Mouse (Mus musculus): Measurements from ENCODE around the gene Zfp385b.

Zfp385b gene

DNA sequence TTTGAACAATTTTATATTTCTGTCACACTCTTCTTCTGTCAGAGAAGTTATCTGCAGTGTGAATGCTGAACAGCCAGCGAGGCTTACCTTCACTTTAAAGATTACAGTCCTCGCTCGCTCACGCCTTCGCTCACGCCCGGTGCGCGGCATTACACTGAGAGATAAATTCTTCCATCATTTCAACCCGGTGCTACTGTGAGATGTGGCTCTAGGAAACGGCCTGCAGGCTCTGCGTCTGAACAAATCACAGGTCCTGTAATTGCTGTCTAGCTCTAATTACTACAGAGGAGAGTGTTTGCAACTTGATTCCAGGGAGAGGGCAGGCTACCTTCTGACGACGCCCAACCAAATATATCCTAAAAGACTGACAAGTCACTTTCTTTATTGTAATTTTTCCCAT is 300.1 kb downstream of the Zfp385b start:
- under 1% methylated on average over 14 of the region's 14 CpGs for WGBS

DNA sequence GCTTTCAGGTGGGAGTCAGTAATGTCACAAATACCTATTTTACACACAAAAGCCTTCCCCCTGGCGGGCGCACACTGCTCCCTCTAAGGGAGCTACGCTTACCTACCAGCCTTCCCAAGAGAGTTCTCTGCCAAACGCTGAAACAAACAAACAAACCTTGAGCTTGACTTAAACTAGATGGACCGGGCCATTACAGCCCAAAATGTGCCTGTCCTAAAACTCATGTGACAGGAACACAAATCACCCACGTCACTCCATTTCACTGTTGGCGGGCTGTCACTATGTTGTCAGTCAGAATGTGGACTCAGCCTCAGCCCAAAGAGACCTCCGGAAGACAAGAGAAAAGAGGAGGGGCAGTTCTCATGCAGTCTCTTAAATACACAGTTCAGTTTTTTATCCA is 300.7 kb downstream of the Zfp385b start:
- 34% methylated on average over 8 of the region's 8 CpGs for WGBS

DNA sequence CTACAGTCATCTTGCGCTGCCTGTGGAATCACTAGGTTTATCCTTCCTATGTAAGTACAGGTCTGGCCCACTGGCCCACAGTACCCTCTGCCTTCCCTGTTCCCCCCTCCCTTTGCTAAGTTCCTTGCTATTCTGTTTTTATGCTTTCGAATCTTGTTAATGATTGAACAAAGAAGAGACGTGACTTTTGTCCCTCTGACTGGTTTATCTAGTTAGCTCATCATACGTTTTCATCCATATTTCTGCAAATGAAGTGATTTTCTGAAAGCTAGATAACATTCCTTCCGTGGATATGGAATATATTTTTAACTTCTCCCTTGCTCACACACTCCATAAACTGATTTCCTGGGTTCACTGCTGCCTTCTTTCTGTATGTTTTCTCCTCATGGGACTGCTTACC is 302.8 kb downstream of the Zfp385b start:
- WGBS, result 73% methylated on average over 5 of the region's 5 CpGs

DNA sequence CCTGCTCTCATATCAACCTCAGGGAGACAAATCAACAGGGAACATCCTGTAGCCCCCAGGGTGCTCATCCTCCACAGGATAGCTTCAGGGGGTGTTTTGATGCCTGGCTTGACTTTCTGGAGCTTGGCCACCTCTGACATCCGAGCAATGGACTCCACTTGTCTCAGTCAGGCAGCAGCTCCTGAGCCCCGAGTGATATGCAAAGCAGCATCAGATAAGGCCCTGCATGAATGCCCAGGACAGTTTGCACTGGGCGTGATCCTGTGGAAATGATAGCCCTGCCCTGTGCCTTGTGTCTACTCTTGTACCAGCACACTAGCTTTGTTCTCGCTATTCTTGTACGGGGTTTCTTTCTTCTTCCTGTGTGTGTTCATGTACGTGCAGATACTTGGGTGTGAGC is 303.8 kb downstream of the Zfp385b start:
- WGBS, result 76% methylated on average over 6 of the region's 6 CpGs

DNA sequence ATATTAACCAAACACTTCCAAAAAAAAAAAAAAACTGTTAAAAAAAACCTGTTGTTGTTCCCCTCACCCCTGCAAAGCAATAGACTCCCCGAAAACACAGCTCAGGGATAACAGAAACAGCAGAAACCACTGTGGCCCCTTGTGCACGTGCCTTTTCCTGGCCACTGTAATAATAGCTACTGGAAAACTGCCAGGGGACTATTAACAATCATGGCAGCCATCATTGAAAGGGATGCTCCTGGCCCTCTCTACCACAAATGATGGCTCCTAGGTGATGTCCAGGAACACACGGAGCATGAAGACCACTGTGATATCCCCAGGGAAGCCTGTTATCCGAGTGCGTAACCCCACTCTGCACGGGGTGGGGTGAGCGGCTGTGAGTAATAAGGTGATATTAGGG is 304.4 kb downstream of the Zfp385b start:
- WGBS, result 79% methylated on average over 7 of the region's 7 CpGs

DNA sequence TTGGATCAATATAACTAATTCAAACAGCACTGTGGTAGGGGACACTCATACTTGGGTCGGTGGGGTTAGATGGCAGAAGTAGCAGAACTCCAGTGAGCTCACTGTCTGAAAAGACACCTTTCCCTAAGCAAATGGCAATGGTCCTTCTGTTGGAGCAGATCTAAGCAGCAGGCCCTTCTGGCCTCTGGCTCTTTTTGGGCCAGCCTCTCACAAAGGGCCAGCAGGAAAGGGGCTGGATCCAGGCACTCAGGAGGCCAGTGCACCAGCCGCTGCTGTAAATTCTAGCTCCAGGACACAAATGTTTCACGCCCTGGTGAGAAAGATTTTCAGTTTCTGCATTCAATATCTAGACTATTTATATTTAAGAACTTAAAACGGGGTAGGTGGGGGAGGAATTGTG is 305.0 kb downstream of the Zfp385b start:
- 74% methylated on average over 4 of the region's 4 CpGs for WGBS

DNA sequence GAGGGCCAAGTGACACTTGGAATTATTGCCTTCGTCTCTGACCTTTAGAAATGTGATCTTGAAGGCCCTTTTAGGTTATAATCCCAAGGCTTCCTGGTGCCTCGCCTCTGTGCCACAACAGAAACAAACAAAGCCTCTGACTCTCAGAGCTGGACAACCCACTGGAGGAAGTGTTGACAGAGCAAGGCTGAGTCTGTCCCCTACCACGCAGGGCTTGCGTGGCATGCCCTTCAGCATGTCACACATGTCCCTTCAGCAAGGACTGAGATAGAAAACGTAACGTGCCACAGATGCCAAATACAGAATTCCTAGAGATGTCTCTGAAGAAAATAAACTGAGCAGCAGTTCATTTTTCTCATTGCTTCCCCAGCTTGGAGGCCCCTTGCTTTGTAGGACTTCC is 310.7 kb downstream of the Zfp385b start:
- WGBS, result 83% methylated on average over 6 of the region's 6 CpGs

DNA sequence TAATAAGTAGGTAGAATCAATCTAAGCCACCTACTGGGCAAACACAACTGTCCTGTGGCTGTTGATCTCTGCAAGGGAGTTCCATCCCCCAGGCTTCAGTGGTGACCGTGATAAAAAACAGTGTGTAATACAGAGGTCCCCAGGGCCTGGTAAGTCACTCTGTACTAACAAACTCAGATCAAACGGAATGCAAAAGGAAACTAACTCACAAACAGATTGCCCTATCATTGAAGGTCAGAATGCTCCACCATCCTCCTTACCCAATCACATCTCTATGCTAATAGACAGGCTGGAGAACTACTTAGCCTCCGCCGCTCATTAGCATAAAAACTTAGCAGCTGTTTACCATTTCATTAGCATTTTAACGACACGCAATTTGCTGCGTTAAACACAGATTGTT is 313.1 kb downstream of the Zfp385b start:
- WGBS, result 36% methylated on average over 7 of the region's 7 CpGs

DNA sequence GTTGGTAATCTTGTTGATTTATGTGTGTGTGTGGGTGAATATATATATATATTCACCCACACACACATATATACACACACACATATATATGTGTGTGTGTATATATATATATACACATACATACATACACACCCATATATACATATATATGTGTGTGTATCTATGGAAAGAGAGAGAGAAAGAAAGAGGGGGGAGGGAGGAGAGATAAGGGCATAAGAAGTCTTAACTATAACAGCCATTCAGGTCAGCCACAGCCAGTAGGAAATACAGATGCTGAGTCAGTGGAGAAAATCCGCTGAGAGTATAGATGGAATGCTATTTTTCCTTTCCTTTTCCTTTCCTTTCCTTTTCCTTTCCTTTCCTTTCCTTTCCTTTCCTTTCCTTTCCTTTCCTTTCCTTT is 313.8 kb downstream of the Zfp385b start:
- WGBS, result 90% methylated on average over 1 of the region's 1 CpGs

DNA sequence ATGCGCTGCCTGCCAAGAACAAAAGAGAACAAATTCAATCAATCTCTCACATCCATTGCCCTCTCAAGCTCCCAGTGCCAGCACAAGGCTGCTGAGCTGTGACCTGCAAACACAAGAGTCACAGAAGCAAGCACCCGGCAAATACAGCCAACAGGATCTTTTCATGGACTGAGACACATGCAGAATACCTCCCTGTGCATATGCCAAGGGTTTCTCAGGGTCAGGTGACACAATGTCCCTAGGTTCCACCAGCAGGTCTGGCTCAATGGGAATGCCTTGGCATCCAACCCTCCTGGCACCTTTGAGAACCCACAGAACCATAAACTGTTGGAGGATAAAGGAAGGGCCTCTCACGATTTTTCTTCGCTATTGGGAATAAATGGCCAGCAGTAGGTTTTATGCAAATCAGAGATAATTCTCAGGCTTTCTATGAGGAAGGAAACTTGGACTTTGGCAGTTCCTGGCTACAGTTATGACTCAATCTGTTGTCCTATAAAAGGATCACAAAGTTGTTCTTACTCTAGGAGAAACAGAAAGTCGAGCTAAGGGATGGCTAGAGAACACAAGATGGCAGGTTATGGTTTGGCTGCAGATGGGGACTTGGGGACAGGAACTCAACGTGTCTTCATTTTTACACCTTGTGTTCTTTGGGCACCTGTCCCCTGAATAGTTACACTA is 315.6 kb downstream of the Zfp385b start:
- 64% methylated on average over 6 of the region's 6 CpGs for whole genome bisulfite sequencing

DNA sequence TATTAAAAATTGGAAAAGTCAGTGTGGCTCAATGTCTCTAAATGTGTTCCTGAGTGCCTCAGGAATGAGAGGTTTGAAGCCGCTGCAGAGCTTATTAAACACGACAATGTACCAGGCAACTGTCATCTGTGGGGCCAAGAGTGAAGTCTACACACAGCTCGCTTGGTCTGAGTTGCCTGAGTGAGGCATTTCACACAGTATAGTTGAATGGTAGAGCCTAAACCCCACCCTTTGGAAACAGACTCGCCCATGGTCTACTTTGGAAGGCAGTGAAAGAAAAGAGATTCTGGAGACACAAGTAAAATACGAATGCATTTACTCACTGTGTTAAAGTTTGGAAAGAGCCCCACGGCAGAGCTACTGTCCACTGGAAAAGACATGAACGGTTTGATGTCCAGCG is 316.2 kb downstream of the Zfp385b start:
- WGBS, result 77% methylated on average over 8 of the region's 8 CpGs

DNA sequence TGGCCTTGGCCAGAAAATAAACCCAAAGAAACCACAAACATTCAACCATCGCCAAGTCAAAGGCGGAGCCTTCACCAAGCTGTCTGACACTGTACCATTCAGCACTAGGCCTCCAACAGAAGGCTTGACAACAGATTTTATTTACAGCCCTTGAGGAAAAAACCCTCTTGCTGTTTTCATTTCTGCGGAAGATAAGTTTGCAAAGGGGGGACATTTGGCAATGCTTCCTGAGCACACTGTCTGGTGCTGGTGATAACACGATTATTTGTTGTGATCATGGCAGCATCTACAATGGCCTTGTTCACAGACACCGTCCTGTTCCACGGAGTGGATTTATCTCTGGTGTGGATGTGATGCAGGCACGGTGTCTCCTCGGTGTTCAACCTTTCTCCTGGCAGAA is 317.0 kb downstream of the Zfp385b start:
- WGBS, result 64% methylated on average over 8 of the region's 8 CpGs

DNA sequence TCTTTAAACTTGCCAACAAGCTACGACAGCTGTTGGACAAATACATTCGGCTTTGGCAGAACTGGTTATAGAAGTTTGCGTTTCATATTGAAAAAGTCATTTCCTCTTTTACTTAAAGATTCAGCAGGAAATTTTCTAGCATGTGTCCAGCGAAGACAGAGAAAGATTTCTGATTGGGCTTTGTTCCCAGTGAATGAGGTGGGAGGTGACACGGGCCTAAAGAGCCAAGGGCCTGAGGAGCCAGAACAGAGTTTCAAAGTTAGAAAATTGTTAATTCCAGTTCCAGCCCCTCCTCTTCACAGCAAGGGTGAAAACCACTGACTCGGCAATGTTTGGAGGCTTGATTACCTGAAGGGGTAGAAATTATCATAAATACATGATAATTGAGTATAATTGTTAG is 319.0 kb downstream of the Zfp385b start:
- 57% methylated on average over 6 of the region's 6 CpGs for WGBS

DNA sequence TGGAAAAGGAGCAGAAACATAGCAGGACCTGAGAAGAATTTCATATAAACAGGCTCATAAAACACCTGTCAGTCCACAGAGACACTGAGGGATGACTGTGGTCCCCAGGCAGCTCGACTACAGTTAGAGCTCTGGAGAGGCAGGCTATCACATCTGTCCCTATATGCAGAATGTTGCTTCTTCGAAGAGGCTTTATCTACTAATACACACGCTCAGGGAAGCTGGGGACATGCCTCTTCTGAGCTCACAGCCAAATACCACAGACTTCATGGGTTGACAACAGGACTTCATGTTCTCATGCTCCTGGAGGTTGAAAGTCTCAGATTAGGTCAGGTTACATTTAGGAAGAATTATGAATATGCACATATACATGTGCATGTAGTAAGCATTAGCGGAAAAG is 321.1 kb downstream of the Zfp385b start:
- WGBS, result 88% methylated on average over 4 of the region's 4 CpGs

DNA sequence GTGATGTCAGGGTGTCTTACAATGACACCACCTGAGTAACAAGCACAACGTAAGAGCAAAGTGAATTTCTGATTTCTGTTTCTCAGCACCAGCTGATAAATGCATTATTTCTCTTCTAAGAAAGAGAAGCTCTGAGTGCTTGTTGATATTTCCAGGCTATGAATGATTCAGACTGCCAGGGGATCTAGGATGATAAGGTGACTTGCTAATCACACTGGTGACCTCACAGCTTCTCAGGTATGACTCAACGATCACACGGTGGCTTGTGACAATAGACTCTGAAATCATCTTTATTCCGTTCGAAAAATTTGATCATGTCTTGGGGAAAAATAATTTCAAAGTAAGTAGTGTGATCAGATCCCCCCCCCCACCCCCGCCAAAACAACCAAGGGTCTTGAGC is 321.5 kb downstream of the Zfp385b start:
- WGBS, result 87% methylated on average over 6 of the region's 6 CpGs

DNA sequence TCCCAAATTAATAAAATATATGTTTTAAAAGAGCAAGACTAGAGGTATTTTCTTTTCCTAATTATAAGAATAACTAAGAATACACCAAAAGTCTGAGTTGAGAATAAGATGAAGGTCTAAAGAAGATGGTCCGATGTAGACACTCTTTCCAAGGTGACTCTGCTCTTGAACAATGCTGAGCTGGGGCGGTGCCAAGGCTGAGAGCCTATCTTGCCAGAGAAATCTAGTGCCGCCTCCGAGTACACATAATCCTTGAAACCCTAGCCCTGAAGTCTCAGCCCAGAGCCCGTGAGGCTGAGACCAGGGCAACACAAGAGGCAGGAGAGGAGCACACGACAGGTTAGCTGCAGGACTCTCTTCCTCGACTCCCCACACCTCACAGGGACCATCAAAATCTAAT is 323.4 kb downstream of the Zfp385b start:
- WGBS, result 92% methylated on average over 7 of the region's 7 CpGs

DNA sequence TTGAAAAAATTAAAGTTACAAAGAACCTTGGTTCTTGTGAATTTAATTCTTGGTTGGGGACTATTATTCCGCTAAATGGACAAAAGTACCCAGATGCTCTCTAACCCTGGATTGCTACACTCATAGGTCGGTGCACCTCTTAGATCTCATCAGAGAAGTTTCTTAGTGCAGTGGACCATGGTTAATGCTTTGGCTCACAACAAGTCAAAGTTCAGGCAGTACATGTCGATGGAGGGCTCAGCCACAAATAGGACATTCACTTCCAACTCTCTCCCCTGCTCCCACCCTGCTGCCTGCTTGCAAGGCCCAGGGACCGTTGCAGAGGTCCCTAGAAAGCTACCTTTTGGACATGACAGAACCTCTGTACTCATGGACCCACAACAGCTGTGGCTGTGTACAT is 324.1 kb downstream of the Zfp385b start:
- 91% methylated on average over 4 of the region's 4 CpGs for WGBS

DNA sequence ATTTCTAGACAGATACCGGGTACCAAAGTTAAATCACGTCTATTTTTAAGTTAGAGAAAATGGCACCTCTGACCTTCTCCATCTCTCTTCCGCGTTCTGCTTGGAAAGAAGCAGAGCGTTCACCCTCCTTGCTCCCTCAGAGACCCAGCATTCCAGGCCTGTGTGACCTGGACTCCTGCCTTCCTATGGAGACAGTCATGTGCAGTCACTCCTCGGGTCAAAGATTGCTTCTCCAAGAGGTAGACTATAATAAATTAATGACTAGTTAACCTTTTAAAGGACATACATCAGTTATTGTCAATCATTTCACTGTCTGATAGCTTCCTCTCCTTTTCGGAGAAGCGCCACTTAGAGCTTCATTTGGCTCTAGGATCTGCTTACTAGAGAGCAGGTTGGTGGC is 325.7 kb downstream of the Zfp385b start:
- 92% methylated on average over 8 of the region's 8 CpGs for WGBS

DNA sequence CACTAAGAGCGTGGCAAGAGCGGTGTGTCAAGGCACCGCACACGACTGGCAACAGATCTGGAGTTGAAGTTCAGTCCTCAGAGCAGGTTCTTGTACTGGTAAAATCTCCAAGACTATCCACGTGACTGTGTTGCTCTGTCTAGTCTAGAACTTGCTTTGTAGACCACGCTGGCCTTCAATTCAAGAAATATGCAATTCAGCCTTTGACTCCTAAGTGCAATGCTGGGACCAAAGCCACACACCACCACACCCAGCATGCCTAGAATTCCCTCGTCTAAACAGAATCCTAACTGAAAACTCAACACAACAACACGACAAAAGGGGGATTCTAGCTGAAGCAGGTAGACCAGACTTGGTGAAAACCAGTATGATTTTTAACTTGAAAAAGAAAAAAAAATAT is 332.3 kb downstream of the Zfp385b start:
- WGBS, result 93% methylated on average over 8 of the region's 8 CpGs

DNA sequence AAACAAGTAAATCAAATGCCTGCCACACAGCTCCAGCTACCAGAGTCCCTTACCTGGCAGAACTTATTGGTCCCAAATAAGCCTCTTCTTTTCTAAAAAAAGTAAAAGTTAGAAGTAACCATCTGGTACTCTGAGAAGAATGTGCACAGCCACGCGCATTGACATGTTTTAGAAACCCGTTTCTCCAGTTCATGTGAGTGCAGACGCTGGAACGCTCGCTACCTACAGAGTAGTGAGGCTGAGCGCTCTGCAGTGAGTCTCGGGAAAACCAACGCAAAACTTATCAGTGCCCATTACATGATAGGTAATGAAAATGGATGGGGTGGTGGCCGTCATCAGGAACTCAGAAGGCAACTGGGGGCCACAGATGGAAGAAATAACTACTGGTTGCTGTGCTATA is 338.2 kb downstream of the Zfp385b start:
- 66% methylated on average over 10 of the region's 10 CpGs for WGBS

DNA sequence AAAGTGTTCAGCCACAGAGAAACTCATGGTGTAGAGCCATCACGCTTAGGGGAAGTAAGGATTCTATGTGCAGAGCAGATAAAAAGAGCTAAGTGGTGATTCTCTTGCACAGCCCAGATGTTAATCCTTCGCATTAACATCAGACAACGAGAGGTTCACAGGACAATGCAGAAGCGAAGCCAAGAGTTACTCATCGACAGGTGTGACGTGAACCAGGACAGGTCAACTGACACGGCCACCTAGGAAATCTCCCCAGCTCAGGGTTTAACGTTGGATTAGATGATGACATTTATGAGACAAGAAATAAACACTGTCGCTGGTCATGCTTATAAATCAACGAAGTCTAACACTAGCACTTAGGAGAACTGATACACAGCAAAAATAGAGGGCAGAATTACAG is 341.9 kb downstream of the Zfp385b start:
- WGBS, result 93% methylated on average over 10 of the region's 10 CpGs

DNA sequence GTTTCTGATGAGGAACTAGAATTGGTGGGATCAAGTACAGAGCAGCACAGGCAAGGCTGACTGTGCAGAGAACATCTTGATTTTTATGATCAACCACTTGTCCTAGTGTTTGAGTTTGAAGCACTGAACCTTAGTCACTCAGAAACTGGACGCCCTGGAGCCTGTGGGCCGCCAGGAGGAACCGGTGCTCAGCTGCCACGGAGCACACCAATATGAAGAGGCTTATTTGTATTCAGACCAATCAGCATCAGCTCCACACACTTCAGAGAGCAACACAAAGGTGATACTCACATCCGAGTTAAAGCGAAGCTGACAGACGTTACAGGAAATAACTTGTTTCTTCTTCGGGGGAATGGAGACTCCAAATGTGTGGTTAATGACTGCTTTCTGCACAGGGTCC is 343.0 kb downstream of the Zfp385b start:
- WGBS, result 85% methylated on average over 8 of the region's 8 CpGs

DNA sequence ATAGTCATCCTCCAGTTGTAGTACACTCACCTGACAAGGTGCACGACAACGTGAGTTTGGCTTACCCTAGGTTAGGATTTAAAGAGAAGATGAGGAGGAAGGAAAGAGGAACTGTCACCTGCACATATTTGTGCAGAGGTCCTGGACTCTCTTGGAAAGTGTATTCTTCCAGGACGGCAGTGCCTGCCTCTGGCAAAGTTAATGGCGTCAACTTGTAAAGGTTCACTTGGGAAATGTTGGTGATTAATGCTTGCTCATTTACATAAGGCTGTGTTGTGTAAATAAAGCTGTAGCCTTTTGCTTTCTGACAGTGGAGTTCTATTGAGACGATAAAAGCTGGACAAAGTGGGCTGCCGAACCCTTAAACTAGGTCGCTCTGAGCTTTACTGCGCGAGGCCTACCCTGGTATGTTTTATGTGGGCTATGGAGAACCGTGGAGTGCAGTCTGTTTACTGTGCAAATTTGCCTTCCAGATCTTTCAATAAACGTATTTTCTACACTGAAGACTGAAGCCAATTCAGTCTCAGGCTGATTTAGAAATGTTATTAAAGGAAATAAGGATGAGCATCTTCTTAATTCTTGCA is 347.1 kb downstream of the Zfp385b start:
- WGBS, result 64% methylated on average over 11 of the region's 11 CpGs

DNA sequence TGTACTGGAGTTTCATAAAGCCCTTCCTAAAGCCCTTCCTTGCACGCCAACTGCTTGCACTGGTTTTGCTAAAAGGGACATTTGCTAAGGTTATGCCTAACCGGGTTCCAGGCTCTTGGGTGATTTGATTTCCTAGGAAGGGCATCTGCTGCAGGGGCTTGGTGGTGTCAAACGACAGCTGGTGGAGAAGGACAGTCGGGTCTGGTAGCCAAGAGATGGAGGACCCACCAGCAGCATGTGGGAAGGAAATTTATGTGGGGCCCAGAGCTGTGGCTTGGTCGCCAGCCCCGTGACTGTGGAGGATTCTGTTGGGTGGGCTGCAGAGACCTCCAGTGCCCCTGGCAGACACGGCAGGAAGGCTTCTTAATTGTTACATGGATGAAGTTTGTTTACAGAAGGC is 348.7 kb downstream of the Zfp385b start:
- 79% methylated on average over 7 of the region's 7 CpGs for WGBS
